Mouse (Mus musculus) forebrain, embryonic 14.5 days (tissue): Measurements from ENCODE around the gene Fbn1. TPM values are rescaled to one million over a fixed set of nuclear protein-coding genes. Genes with fewer than 3 reads are reported as not detected.

Experiments used
- ATAC-seq: fragments of 200-750 bp; cut with Nextera tagmentation; 2 replicates; pipeline ENCODE4 v1.8.0; 2017; ENCODE audit warnings: mild to moderate bottlenecking, moderate library complexity
- DNase-seq: peaks from one replicate; pipeline ENCODE4 v3.0.0-alpha.2; 2015; ENCODE audit warnings: low spot score
- H3K27ac ChIP-seq: fragments of 300-500 bp; sonication (generic); 2 replicates; pipeline ENCODE4 v1.5.1; 2014; ENCODE audit warnings: low read depth, mild to moderate bottlenecking, control low read depth, low read length, moderate library complexity
- H3K27me3 ChIP-seq: fragments of 300-500 bp; sonication (generic); replicated peaks from 2 replicates; pipeline ENCODE4 v1.6.1; 2014; ENCODE audit warnings: low read length, control low read depth, mixed read lengths; ENCODE audit not compliant: control insufficient read depth, insufficient read depth
- H3K36me3 ChIP-seq: fragments of 300-500 bp; sonication (generic); 2 replicates; pipeline ENCODE4 v1.6.1; 2014; ENCODE audit warnings: low read length, control low read depth; ENCODE audit not compliant: control insufficient read depth, insufficient read depth
- H3K4me1 ChIP-seq: fragments of 300-500 bp; sonication (generic); 2 replicates; pipeline ENCODE4 v1.6.1; 2014; ENCODE audit warnings: antibody characterized with exemption, low read length, control low read depth; ENCODE audit not compliant: control insufficient read depth, insufficient read depth
- H3K4me2 ChIP-seq: fragments of 300-500 bp; sonication (generic); 2 replicates; pipeline ENCODE4 v1.6.1; 2014; ENCODE audit warnings: mild to moderate bottlenecking, control low read depth, low read length
- H3K4me3 ChIP-seq: fragments of 300-500 bp; sonication (generic); 2 replicates; pipeline ENCODE4 v1.5.1; 2014; ENCODE audit warnings: low read depth, low read length, control low read depth
- H3K9ac ChIP-seq: fragments of 300-500 bp; sonication (generic); 2 replicates; pipeline ENCODE4 v1.6.1; 2014; ENCODE audit warnings: mild to moderate bottlenecking, low read length, control low read depth, moderate library complexity
- H3K9me3 ChIP-seq: fragments of 300-500 bp; sonication (generic); replicated peaks from 2 replicates; pipeline ENCODE4 v1.6.1; 2016; ENCODE audit warnings: low read length, control low read depth, mixed read lengths; ENCODE audit not compliant: control insufficient read depth
- WGBS: fragments of 180-500 bp; shearing (Covaris S2); extraction: QIAGEN DNeasy Blood & Tissue Kit; methylation state at CpG from one replicate; pipeline ENCODE4 v1.1.7; 2014; 5-methylcytosine and 5-hydroxymethylcytosine counted together
- polyA plus RNA-seq: library from polyadenylated mRNA; unstranded; fragments of >200 nt; fragmentation: Nextera tagmentation; extraction: Ambion mirVana; gene quantifications from 2 replicates; pipeline ENCODE4 v1.2.1, GENCODE M21; 2014

The Fbn1 gene
- polyA plus RNA-seq, 1 experiment from 2014 or later = 2.1 TPM

DNA sequence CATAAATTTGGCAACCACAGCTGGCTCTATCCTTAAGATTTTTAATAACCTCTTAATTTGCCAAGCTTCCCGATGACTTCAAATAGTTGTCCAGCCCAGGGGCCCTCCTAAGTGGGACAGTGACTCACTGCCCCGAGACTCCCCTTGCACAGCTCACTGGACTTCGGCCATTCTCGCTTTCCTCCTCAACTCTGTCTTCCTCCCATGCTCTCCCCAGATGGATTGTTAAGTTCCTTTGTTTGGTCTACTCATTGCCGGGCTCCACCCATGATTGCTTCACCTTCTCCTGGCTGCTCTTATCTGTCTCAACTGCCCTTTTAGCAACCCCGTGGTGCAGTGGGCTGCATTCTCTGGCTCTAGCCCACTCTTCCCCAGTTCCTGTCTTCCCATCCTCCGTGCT, 229.3 kb downstream of the Fbn1 start:
- no peak overlapping the region for H3K9ac ChIP-seq
- H3K27ac ChIP-seq = no peak overlapping the region
- no peaks in the 10 kb centered on the region for H3K36me3 ChIP-seq
- H3K4me3 ChIP-seq = no peak overlapping the region
- H3K9me3 ChIP-seq = no peaks in the 10 kb centered on the region
- no peaks in the 10 kb centered on the region for H3K27me3 ChIP-seq
- DNase-seq (no peak), ATAC-seq (no peak)
- no peak overlapping the region for H3K4me2 ChIP-seq
- 85% methylated on average over 7 of the region's 7 CpGs for WGBS
- no peaks in the 10 kb centered on the region for H3K4me1 ChIP-seq

DNA sequence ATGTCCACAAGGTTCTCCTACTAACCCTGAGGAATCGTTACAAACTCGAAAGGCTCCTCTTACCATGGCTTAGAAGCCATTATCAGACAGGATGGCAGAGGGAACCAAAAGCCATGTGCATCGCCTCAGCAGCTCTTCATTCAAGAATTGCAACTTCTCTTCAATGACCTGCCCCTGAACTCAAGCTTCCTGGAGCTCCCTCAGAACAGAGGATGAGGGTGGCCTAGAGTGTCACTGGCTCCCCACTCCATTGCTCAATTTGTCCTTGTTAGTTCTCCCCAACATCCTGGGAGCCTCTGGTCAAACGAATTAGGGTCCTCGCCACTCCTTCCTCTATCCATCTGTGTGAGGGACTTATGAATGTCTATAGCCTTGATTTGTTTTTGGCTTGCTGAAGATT, 231.1 kb downstream of the Fbn1 start:
- Histone ChIP-seq H3K27me3 (no peaks in the 10 kb centered on the region), H3K36me3 (no peaks in the 10 kb centered on the region), H3K4me1 (no peaks in the 10 kb centered on the region), H3K4me3 (no peak overlapping the region), H3K27ac (no peak overlapping the region), H3K9me3 (no peaks in the 10 kb centered on the region), H3K9ac (no peak overlapping the region), H3K4me2 (no peak overlapping the region)
- no peak for DNase-seq
- 89% methylated on average over 5 of the region's 5 CpGs for WGBS
- no peak for ATAC-seq

DNA sequence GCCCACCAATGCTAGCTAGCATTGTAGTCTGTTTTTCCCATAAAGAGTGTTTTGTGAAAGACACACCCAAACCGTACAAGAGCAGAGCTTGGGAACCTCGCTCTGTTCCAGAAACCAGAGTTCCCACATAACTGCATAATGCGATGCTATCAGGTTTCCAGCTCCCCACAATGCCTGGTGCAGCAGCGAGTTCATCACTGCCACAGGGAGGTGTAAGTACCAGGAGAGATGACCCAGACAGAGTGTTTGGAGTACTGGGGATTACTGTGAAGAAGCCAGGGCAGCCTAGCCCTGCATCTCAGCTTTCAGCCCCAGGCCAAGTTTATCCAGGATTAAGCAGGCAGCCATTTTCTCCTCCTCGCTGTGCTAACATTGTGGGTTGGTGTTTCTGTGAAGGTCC, 232.2 kb downstream of the Fbn1 start:
- 66% methylated on average over 5 of the region's 5 CpGs for WGBS
- no peak for DNase-seq
- H3K36me3 ChIP-seq = no peaks in the 10 kb centered on the region

DNA sequence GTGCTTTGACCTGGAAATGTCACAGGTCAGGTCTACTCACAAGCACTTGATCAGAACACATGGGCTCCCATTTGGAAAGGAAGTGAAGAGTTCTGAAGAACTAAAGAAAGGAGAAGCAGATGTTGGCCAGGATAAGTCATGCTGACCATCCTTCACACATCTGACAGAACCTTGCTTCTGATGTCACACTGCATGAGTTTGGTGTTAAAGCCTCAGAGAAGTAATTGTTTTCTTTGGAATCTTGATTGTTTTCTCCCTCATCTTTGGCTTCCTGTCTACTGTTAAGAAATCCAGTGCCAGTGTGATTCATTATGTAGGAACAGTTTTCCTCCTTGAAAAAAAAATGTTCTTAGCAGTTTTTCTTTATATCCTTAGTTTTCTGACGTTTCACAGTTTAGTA, 238.9 kb downstream of the Fbn1 start:
- no peak for DNase-seq
- Histone ChIP-seq H3K4me2 (no peak overlapping the region), H3K27ac (no peak overlapping the region), H3K9me3 (no peaks in the 10 kb centered on the region), H3K4me1 (no peaks in the 10 kb centered on the region), H3K4me3 (no peak overlapping the region), H3K36me3 (no peaks in the 10 kb centered on the region), H3K27me3 (no peaks in the 10 kb centered on the region), H3K9ac (no peak overlapping the region)
- no peak for ATAC-seq
- WGBS = 80% methylated on average over 1 of the region's 1 CpGs

More for the DNA sequence above, 232.2 kb downstream of the Fbn1 start:
- Histone ChIP-seq H3K9ac (no peak overlapping the region), H3K4me1 (no peaks in the 10 kb centered on the region), H3K4me3 (no peak overlapping the region), H3K9me3 (no peaks in the 10 kb centered on the region), H3K27me3 (no peaks in the 10 kb centered on the region), H3K4me2 (no peak overlapping the region), H3K27ac (no peak overlapping the region)
- ATAC-seq = no peak

DNA sequence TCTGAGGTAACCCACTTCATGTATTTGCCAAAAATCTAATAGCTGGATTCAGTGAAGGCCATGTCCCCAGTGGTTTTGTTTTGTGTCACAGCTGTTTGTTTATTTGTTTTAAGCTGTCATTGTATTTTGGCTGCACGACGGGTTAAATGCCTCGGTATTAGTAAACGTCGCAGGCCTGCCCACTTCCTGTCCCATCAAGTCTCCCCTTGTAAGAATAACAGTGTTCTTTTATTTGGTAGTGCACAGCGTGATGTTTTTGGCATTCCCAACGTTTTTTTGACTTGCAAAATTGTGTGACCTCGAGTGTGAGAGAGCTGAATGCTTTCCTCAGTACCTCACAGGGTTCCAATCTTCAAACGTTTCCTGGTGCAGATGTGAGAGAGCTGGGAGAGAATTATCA, 244.0 kb downstream of the Fbn1 start:
- Histone ChIP-seq H3K27me3 (no peaks in the 10 kb centered on the region), H3K4me3 (no peak overlapping the region), H3K4me1 (no peaks in the 10 kb centered on the region), H3K36me3 (peaks cover 4% of the 10 kb centered on the region; the same call in 1 of the 2 replicates), H3K4me2 (no peak overlapping the region), H3K9ac (no peak overlapping the region), H3K9me3 (no peaks in the 10 kb centered on the region), H3K27ac (no peak overlapping the region)
- DNase-seq = peak; percentile 14
- 30% methylated on average over 9 of the region's 9 CpGs for WGBS
- no peak for ATAC-seq

DNA sequence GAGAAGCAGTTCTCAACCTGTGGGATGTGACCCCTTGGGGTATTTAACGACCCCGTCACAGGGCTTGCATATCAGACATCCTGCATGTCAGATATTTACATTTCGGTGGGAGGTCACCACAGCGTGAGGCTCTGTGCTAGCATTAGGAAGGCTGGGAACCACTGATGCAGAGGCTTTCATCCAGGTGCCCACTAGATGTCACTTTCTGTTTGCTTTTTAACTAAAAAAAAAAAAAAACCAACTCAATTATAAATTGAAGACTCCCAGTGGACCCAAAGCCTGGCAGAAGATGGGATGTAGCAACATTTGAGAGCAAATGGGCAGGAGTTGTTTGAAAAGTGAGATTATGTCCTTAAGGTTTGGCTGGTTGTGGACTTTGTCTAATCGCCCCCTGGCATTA, 244.7 kb downstream of the Fbn1 start:
- Histone ChIP-seq H3K27ac (no peak overlapping the region), H3K4me3 (no peak overlapping the region), H3K27me3 (no peaks in the 10 kb centered on the region), H3K36me3 (peaks cover 7% of the 10 kb centered on the region), H3K4me2 (no peak overlapping the region), H3K4me1 (no peaks in the 10 kb centered on the region), H3K9me3 (no peaks in the 10 kb centered on the region), H3K9ac (no peak overlapping the region)
- WGBS = 32% methylated on average over 5 of the region's 5 CpGs
- peak; percentile 40; the same call in 1 of the 2 replicates for ATAC-seq
- DNase-seq = peak; percentile 71

DNA sequence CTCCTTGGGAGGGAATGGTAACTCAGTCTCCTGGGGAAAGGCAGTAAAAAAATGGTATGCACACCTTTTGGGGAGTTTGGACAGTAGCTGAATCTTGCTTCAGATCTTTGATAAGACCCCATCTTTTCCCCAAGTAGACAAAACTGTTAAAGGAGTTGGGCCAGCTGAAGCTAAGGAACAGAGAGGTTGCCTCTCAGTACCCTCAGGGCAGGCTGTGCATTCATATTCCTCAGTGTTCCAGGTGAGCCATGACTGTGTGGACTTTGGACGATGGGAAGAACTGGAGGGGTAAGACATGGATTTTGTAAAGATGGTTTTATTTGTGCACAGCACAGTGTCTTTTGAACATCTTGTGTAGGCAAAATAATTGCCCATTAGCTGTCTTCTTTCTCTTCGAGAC, 247.5 kb downstream of the Fbn1 start:
- H3K4me1 ChIP-seq = no peaks in the 10 kb centered on the region
- H3K9ac ChIP-seq = no peak overlapping the region
- no peaks in the 10 kb centered on the region for H3K27me3 ChIP-seq
- H3K4me3 ChIP-seq = no peak overlapping the region
- 85% methylated on average over 2 of the region's 2 CpGs for WGBS
- H3K9me3 ChIP-seq = no peaks in the 10 kb centered on the region
- H3K27ac ChIP-seq = no peak overlapping the region
- H3K36me3 ChIP-seq = peaks cover 34% of the 10 kb centered on the region
- DNase-seq (no peak), ATAC-seq (no peak)
- no peak overlapping the region for H3K4me2 ChIP-seq

DNA sequence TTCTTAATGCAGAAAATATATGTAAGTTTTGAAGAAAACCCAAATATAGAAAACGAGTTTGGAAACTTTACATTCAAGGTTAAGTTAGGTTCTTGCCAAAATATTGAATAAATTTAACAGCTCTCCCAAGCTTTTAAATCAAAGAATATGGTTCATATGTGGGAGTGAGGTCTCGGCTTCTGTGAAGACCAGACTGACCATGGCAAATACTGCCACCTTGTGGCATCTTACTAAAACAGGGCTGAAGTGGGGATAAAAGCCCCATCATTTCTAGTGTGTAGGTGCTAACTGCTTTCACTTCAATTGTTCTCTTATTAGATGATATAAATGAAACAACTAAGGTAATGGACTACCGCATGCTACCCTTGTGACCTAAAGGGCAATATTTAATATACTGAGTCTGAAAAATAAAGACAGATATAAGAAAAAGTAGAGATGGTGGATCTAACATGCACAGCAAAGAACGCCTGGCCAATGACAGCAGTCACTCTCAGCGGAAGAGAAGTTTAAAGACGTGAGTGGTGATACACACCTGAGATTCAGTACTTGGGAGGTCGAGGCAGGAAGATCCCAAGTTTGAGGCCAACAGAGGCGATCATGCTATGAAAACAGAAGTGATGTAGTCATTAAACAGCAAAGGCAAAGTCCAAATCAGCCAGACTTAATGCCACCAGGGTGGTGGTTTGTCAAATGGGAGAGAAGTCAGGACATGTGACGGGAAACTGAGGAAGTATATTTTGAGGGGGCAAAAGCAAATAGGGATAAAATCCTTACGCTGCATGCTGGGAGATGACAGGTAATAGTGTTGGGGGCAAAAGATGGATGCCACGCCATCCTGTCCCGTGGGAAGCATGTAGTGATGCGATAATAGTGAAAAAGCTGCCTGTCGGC, 248.3 kb downstream of the Fbn1 start:
- peaks cover 35% of the 10 kb centered on the region for H3K36me3 ChIP-seq
- DNase-seq = peak; percentile 55
- H3K9ac ChIP-seq = no peak overlapping the region
- 85% methylated on average over 14 of the region's 14 CpGs for WGBS
- no peak overlapping the region for H3K4me2 ChIP-seq
- no peak overlapping the region for H3K4me3 ChIP-seq
- ATAC-seq = 0 out of 2 replicates have a peak, but pooled peaks have one; percentile 30
- H3K27me3 ChIP-seq = no peaks in the 10 kb centered on the region
- no peaks in the 10 kb centered on the region for H3K9me3 ChIP-seq
- no peaks in the 10 kb centered on the region for H3K4me1 ChIP-seq
- no peak overlapping the region for H3K27ac ChIP-seq

DNA sequence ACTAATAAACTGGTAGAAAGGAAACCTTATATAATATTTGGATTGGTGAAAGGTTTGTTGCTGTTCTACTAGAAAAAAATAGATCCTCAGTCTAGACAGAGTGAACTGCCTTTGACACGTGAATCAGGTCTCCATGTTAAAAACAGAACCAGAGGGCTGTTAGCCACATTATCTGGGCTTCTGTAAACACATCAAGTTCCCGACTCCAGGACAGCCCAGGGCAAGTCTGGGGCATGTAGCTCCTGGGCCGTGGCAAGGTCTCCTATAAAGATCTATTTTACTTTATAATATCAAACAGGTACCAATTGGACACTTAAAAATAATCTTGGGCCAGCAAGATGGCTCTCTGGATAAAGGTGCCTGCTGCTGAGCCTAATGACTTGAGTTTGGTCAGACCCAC, 251.9 kb downstream of the Fbn1 start:
- 87% methylated on average over 3 of the region's 3 CpGs for WGBS
- Histone ChIP-seq H3K4me1 (no peaks in the 10 kb centered on the region), H3K9ac (no peak overlapping the region), H3K36me3 (peaks cover 49% of the 10 kb centered on the region), H3K4me2 (no peak overlapping the region), H3K9me3 (no peaks in the 10 kb centered on the region), H3K27ac (no peak overlapping the region), H3K4me3 (no peak overlapping the region), H3K27me3 (no peaks in the 10 kb centered on the region)
- ATAC-seq = no peak
- no peak for DNase-seq
